14 mouse cellular contexts compared by ENCODE assay signal in the genomic region with DNA sequence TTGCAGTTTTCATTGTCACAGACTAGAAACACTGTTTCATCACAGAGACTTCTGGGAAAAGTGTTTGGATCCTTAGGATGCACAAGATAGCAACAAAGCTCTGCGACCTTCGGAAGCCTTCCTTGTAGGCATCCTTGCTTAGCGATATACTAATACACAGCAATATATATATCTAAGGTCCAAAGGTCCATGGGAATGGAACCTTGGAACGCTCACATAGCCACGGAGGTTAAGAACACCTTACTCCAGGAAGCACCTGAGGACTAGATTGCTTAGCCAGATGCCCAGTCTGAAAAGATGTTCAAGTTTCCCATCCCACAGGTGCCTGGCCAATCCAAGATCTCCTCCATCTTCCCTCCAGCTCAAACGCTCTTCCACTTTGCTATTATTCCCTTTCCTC. TPM values are rescaled to one million over a fixed set of nuclear protein-coding genes. Genes with fewer than 3 reads are reported as not detected.
"Had no signal": no experiment of that assay in that cellular context is flagged by ENCODE, and none has a peak within 500 bp of the region (broad histone marks: within the 10 kb centered on the region; RNA-seq: fewer than 3 reads in every experiment).

No protein-coding gene starts in this region.

- H3K27me3 ChIP-seq: liver, embryonic 13.5 days had no signal

- H3K4me1 ChIP-seq: liver, embryonic 13.5 days had no signal

- DNase-seq: kidney, postnatal 25 days; layer of hippocampus, adult 9-11 months; layer of hippocampus, postnatal 36 days; liver, embryonic 13.5 days; lung, adult 2 months; lung, postnatal 14 days; lung, postnatal 4 days; midbrain, embryonic 14.5 days; thymus, adult 18-20 months; thymus, postnatal 36 days had no signal

- H3K36me3 ChIP-seq: liver, embryonic 13.5 days had no signal

- H3K9me3 ChIP-seq: liver, embryonic 13.5 days had no signal

- H3K4me3 ChIP-seq: layer of hippocampus, adult 2 months; left cerebral cortex, adult 2 months; liver, embryonic 13.5 days had no signal

- H3K9ac ChIP-seq: liver, embryonic 13.5 days had no signal

- H3K4me2 ChIP-seq: liver, embryonic 13.5 days; midbrain, embryonic 11.5 days had no signal

- H3K27ac ChIP-seq: layer of hippocampus, adult 2 months; left cerebral cortex, adult 2 months; liver, embryonic 13.5 days had no signal

RNA-seq across cellular contexts. Expression of a gene that starts 26.4 kb away (rescaled TPM):
- total RNA-seq: megakaryocyte-erythroid progenitor cell, adult 5-6 weeks had no signal
